In the genomic region with DNA sequence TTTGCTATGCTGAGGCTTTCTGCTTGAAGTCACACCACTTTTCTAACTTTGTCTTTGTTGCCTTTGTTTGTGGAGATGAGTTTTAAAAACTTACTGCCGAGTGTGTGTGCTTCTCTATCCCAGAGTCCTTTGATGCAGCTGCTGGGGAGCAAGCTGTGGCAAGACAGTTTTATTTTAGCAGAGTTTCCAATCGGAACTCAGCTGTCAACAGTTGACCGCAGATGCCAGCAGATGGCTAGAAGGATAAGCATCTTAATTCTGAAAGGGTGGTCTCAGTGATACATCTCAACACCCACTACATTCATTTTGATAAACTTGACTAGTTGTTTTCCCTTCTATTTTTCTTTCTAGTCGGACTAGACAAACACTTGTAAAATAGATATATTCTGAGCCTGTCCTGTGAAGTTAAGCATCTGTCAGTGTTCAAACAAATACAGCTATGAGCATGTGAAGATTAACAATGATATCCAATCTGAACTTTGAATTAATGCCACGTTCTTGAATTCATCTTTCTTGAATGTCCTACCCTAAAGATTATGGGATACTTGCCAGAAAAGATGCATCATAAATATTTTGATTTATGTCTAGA, we compare ENCODE assay signal across 14 mouse cellular contexts.
"Had no signal": no experiment of that assay in that cellular context is flagged by ENCODE, and none has a peak within 500 bp of the region (broad histone marks: within the 10 kb centered on the region; RNA-seq: fewer than 3 reads in every experiment).

No protein-coding gene starts in this region.

- DNase-seq: lung, adult 18-20 months; lung, postnatal 10 days; lung, postnatal 4 days; midbrain, embryonic 14.5 days; right cerebral cortex, postnatal 14 days; thymus, adult 2 months; thymus, postnatal 25 days; thymus, postnatal 4 days had no signal

- ATAC-seq: midbrain, embryonic 16.5 days had no signal

- H3K4me3 ChIP-seq: midbrain, embryonic 10.5 days; midbrain, embryonic 12.5 days; neural tube, embryonic 12.5 days; stomach, embryonic 15.5 days had no signal

- H3K4me2 ChIP-seq: midbrain, embryonic 12.5 days; neural tube, embryonic 12.5 days; stomach, embryonic 15.5 days had no signal

- H3K27me3 ChIP-seq: midbrain, embryonic 12.5 days; neural tube, embryonic 12.5 days; stomach, embryonic 15.5 days had no signal

- H3K36me3 ChIP-seq: midbrain, embryonic 10.5 days; midbrain, embryonic 12.5 days; neural tube, embryonic 12.5 days; stomach, embryonic 15.5 days had no signal

- H3K9me3 ChIP-seq: midbrain, embryonic 10.5 days; midbrain, embryonic 12.5 days; neural tube, embryonic 12.5 days; stomach, embryonic 15.5 days had no signal

- H3K9ac ChIP-seq: midbrain, embryonic 12.5 days; neural tube, embryonic 12.5 days; stomach, embryonic 15.5 days had no signal

- H3K27ac ChIP-seq: midbrain, embryonic 10.5 days; midbrain, embryonic 12.5 days; neural tube, embryonic 12.5 days; stomach, embryonic 15.5 days; stomach, postnatal 0 days had no signal

- H3K4me1 ChIP-seq: midbrain, embryonic 10.5 days; midbrain, embryonic 12.5 days; neural tube, embryonic 12.5 days; stomach, embryonic 15.5 days had no signal
